Mouse (Mus musculus) myocyte (in vitro differentiated cells): Measurements from ENCODE around the gene Sphk1. TPM values are rescaled to one million over a fixed set of nuclear protein-coding genes. Genes with fewer than 3 reads are reported as not detected.

Experiments used
- H3K27me3 ChIP-seq: one replicate; pipeline ENCODE4 v1.6.1; 2011; ENCODE audit not compliant: control insufficient read depth, insufficient read depth, insufficient read length
- H3K36me3 ChIP-seq: one replicate; pipeline ENCODE4 v1.6.1; 2011; ENCODE audit not compliant: control insufficient read depth, insufficient read depth
- H3K4me2 ChIP-seq: one replicate; pipeline ENCODE4 v1.6.1; 2011; ENCODE audit warnings: low read depth, control low read depth
- H3K4me3 ChIP-seq: one replicate; pipeline ENCODE4 v1.5.1; 2011; ENCODE audit warnings: mild to moderate bottlenecking, control low read depth, moderate library complexity
- H3K79me2 ChIP-seq: one replicate; pipeline ENCODE4 v1.6.1; 2011; ENCODE audit not compliant: control insufficient read depth, insufficient read depth
- H3ac ChIP-seq: one replicate; pipeline ENCODE4 v1.6.1; 2011; ENCODE audit not compliant: control insufficient read depth, insufficient read length
- CEBPB ChIP-seq: IDR thresholded peaks from 2 replicates; pipeline ENCODE4 v1.6.1; 2011; ENCODE audit warnings: mild to moderate bottlenecking, moderate library complexity; ENCODE audit not compliant: poor library complexity, insufficient read depth, severe bottlenecking
- E2F4 ChIP-seq: IDR thresholded peaks from one replicate; pipeline ENCODE4 v1.6.1; 2011; ENCODE audit warnings: mild to moderate bottlenecking, control low read depth, moderate library complexity; ENCODE audit not compliant: insufficient read depth
- MAX ChIP-seq: IDR thresholded peaks from one replicate; pipeline ENCODE4 v1.6.1; 2011; ENCODE audit warnings: low read depth, mild to moderate bottlenecking, control low read depth
- MYOD1 ChIP-seq, 3 experiments: IDR thresholded peaks; one replicate each; pipeline ENCODE4 v1.6.1; 2011; ENCODE audit warnings: control low read depth in 2 of 3, low read depth in 2 of 3, mild to moderate bottlenecking in 2 of 3, moderate library complexity in 1 of 3; ENCODE audit not compliant: insufficient read length in 2 of 3, control insufficient read depth in 1 of 3
- MYOG ChIP-seq, 3 experiments: IDR thresholded peaks; one replicate each; pipeline ENCODE4 v1.6.1; 2011; ENCODE audit warnings: control low read depth in 2 of 3, low read depth in 2 of 3, mild to moderate bottlenecking in 2 of 3; ENCODE audit not compliant: insufficient read length in 2 of 3, control insufficient read depth in 1 of 3, insufficient read depth in 1 of 3
- POLR2A ChIP-seq: IDR thresholded peaks from one replicate; pipeline ENCODE4 v1.6.1; 2011; ENCODE audit warnings: low read depth, mild to moderate bottlenecking, control low read depth, moderate library complexity; ENCODE audit not compliant: insufficient read length
- POLR2AphosphoS2 ChIP-seq: IDR thresholded peaks from one replicate; pipeline ENCODE4 v1.6.1; 2011; ENCODE audit warnings: low read depth, control low read depth; ENCODE audit not compliant: insufficient read length
- REST ChIP-seq: IDR thresholded peaks from one replicate; pipeline ENCODE4 v1.6.1; 2011; ENCODE audit warnings: mild to moderate bottlenecking, control low read depth, moderate library complexity; ENCODE audit not compliant: insufficient read depth, insufficient read length
- SRF ChIP-seq: IDR thresholded peaks from one replicate; pipeline ENCODE4 v1.6.1; 2011; ENCODE audit warnings: low read depth; ENCODE audit not compliant: control insufficient read depth, insufficient read length
- TCF12 ChIP-seq: IDR thresholded peaks from one replicate; pipeline ENCODE4 v1.6.1; 2011; ENCODE audit warnings: mild to moderate bottlenecking, control low read depth; ENCODE audit not compliant: poor library complexity, insufficient read depth, severe bottlenecking
- TCF3 ChIP-seq: IDR thresholded peaks from one replicate; pipeline ENCODE4 v1.6.1; 2011; ENCODE audit warnings: low read depth, control low read depth; ENCODE audit not compliant: insufficient read length
- USF1 ChIP-seq: IDR thresholded peaks from one replicate; pipeline ENCODE4 v1.6.1; 2011; ENCODE audit warnings: low read depth, mild to moderate bottlenecking, control low read depth, moderate library complexity
- polyA plus RNA-seq: library from polyadenylated mRNA; unstranded; fragments of >200 nt; fragmentation: generic; extraction: Trizol; gene quantifications from one replicate; pipeline ENCODE4 v1.2.1, GENCODE M21; 2012; ENCODE audit warnings: missing spikeins

Sphk1 gene
- polyA plus RNA-seq, 1 experiment = 24.5 TPM

GRCm38 (mm10) chr11:116580031-116580652 lies 49.4 kb downstream of the Sphk1 start:
- peak overlapping the region; percentile 72 for H3ac ChIP-seq
- no peak for TF ChIP-seq POLR2A
- peak in 1 of 3 experiments; percentile 2 for TF ChIP-seq MYOD1 (IDR thresholded peaks at IDR 0.05; ENCODE audit: control insufficient read depth in 1 of 3, insufficient read length in 2 of 3, low read depth in 2 of 3)
- peak overlapping the region; percentile 36 for H3K4me3 ChIP-seq
- peak overlapping the region; percentile 98 for H3K4me2 ChIP-seq
- no peaks in the 10 kb centered on the region for H3K27me3 ChIP-seq
- H3K36me3 ChIP-seq = no peaks in the 10 kb centered on the region
- H3K79me2 ChIP-seq = peaks cover 48% of the 10 kb centered on the region

- Histone ChIP-seq H3K4me3 (peak overlapping the region; percentile 36), H3K36me3 (no peaks in the 10 kb centered on the region), H3K79me2 (peaks cover 41% of the 10 kb centered on the region), H3ac (peak overlapping the region; percentile 72), H3K4me2 (peak overlapping the region; percentile 98), H3K27me3 (no peaks in the 10 kb centered on the region)
- TF ChIP-seq MAX = no peak
- TF ChIP-seq SRF = peak; percentile 12
- no peak for TF ChIP-seq TCF3
- TF ChIP-seq MYOD1 (IDR thresholded peaks at IDR 0.05; ENCODE audit: control insufficient read depth in 1 of 3, insufficient read length in 2 of 3, low read depth in 2 of 3) = peak in 1 of 3 experiments; percentile 35
- TF ChIP-seq MYOG (IDR thresholded peaks at IDR 0.05; ENCODE audit: control insufficient read depth in 1 of 3, insufficient read depth in 1 of 3, insufficient read length in 2 of 3, low read depth in 2 of 3) = peak in 1 of 3 experiments; percentile 13
- peak; percentile 44 for TF ChIP-seq POLR2A
These were observed 50.1 kb downstream of the Sphk1 start for GRCm38 (mm10) chr11:116580711-116581375.

DNA sequence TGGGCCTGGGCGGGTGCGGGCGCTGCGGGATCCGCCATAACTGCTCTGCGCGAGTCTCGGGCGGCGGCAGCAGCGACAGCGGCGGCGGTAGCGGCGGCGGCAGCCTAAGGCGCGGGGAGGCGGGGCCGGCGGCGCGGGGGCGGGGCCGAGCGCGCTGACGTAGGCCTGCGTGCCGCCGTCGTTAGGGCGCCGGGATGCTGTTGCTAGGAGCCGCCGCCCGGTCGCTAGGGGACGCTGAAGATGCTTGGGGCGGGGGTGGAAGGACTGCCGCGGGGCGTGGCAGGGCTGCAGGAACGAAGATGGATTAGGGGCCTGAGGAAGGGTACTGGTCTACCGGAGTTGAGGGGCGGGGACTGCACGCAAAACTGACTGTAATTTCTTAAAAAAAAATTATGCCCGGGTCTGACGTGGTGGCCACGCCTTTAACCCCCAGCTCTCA lies 50.7 kb downstream of the Sphk1 start, which contains the start of gene Ube2o:
Gene Ube2o (minus strand): TSS at position 72 of the 439 bp plus-strand sequence.
- Histone ChIP-seq H3K4me3 (peak within 1 kb of the TSS; percentile 36), H3K36me3 (no peaks in the 10 kb centered on the region), H3K79me2 (peaks cover 40% of the 10 kb centered on the region), H3ac (peak within 1 kb of the TSS; percentile 72), H3K27me3 (no peaks in the 10 kb centered on the region), H3K4me2 (peak within 1 kb of the TSS; percentile 98)
- TF ChIP-seq POLR2AphosphoS2 = peak; percentile 82
- no peak for TF ChIP-seq CEBPB
- no peak for TF ChIP-seq REST
- TF ChIP-seq POLR2A = peak; percentile 90
- TF ChIP-seq TCF12 = no peak

- no peaks in the 10 kb centered on the region for H3K27me3 ChIP-seq
- H3ac ChIP-seq = no peak overlapping the region
- no peaks in the 10 kb centered on the region for H3K36me3 ChIP-seq
- TF ChIP-seq MYOD1 (IDR thresholded peaks at IDR 0.05; ENCODE audit: control insufficient read depth in 1 of 3, insufficient read length in 2 of 3, low read depth in 2 of 3) (no peak), USF1 (no peak), MAX (no peak), CEBPB (no peak), SRF (no peak), POLR2A (no peak), TCF12 (no peak), MYOG (IDR thresholded peaks at IDR 0.05; ENCODE audit: control insufficient read depth in 1 of 3, insufficient read depth in 1 of 3, insufficient read length in 2 of 3, low read depth in 2 of 3) (no peak), POLR2AphosphoS2 (no peak), TCF3 (no peak), E2F4 (no peak), REST (no peak)
- H3K4me2 ChIP-seq = no peak overlapping the region
- no peaks in the 10 kb centered on the region for H3K79me2 ChIP-seq
- no peak overlapping the region for H3K4me3 ChIP-seq
These were observed 55.0 kb downstream of the Sphk1 start for GRCm38 (mm10) chr11:116585682-116586081.

Other genes with a start within 250 kb of the Sphk1 start
- 1.5 TPM for gene Galr2, start 250.0 kb upstream of the Sphk1 start, polyA plus RNA-seq
- 55.0 TPM for gene Exoc7, start 223.7 kb upstream of the Sphk1 start, polyA plus RNA-seq
- gene Foxj1, start 195.5 kb upstream of the Sphk1 start, polyA plus RNA-seq = 0.08 TPM
- 15.2 TPM for gene Rnf157, start 117.9 kb upstream of the Sphk1 start, polyA plus RNA-seq
- gene Ubald2, start 96.8 kb upstream of the Sphk1 start, polyA plus RNA-seq = 120 TPM
- not detected for gene Qrich2, start 64.7 kb upstream of the Sphk1 start, polyA plus RNA-seq
- 78.2 TPM for gene Prpsap1, start 36.7 kb upstream of the Sphk1 start, polyA plus RNA-seq
- gene Ube2o, start 50.5 kb downstream of the Sphk1 start, polyA plus RNA-seq = 27.1 TPM
- gene Aanat, start 55.5 kb downstream of the Sphk1 start, polyA plus RNA-seq = not detected
- 16.2 TPM for gene Rhbdf2, start 96.1 kb downstream of the Sphk1 start, polyA plus RNA-seq
- gene Prcd, start 122.6 kb downstream of the Sphk1 start, polyA plus RNA-seq = 0.74 TPM
- gene Cygb, start 123.4 kb downstream of the Sphk1 start, polyA plus RNA-seq = 0.47 TPM
- gene St6galnac1, start 244.6 kb downstream of the Sphk1 start, polyA plus RNA-seq = not detected